In the genomic region with DNA sequence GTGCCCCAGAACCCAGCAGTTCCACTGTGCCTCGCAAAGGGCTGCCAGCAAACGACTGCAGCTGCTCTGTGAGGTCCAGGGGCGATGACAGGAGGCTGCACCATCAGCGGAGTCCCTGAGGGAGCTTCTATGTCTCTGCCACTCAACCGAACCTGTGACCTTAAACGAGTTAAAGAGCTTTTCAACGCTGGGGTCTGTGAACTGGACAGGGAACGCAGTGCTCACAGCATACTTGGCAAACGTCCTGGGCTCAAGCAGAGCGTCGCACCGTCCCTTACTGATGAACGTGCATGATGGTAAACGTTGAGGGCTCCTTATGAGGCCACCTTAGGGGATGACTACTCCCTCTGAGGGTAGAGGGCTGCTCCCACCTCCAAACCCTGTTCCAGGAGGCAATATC, we compare ENCODE assay signal across 8 mouse cellular contexts. TPM values are rescaled to one million over a fixed set of nuclear protein-coding genes. Genes with fewer than 3 reads are reported as not detected.
DNase-seq lines count a peak whose midpoint lies in the region; ATAC-seq and TF ChIP-seq lines count a peak whose summit lies in the region.

No protein-coding gene starts in this region.

- no peak for ATAC-seq in kidney, embryonic 14.5 days (ENCODE audit: low FRiP score, low TSS enrichment)
- ATAC-seq in hindbrain, embryonic 13.5 days (ENCODE audit: low FRiP score), result peak; percentile 44; the same call in 1 of the 2 replicates
- ATAC-seq in midbrain, embryonic 13.5 days, result peak; percentile 7; the same call in 1 of the 2 replicates

- peaks cover 37% of the 10 kb centered on the region for H3K4me1 ChIP-seq in kidney, embryonic 14.5 days (ENCODE audit: control insufficient read depth, insufficient read depth, low read length)
- peaks cover 7% of the 10 kb centered on the region for H3K4me1 ChIP-seq in cortical plate, adult 2 months (ENCODE audit: control insufficient read depth, insufficient read depth, low read length)
- H3K4me1 ChIP-seq in hindbrain, embryonic 13.5 days (replicated peaks), result peaks cover 39% of the 10 kb centered on the region
- H3K4me1 ChIP-seq in midbrain, embryonic 13.5 days (replicated peaks), result peaks cover 47% of the 10 kb centered on the region

- H3K4me2 ChIP-seq in kidney, embryonic 14.5 days (replicated peaks; ENCODE audit: low read depth, low read length), result peak overlapping the region; percentile 82
- H3K4me2 ChIP-seq in hindbrain, embryonic 13.5 days, result peak overlapping the region; percentile 82
- peak overlapping the region; percentile 63 for H3K4me2 ChIP-seq in midbrain, embryonic 13.5 days (replicated peaks)

- no peak for TF ChIP-seq CTCF in cortical plate, adult 2 months (IDR thresholded peaks at IDR 0.05; ENCODE audit: extremely low read depth, insufficient read depth, low read length)

- H3K4me3 ChIP-seq in kidney, embryonic 14.5 days (ENCODE audit: low read length), result peak overlapping the region; percentile 64
- H3K4me3 ChIP-seq in cortical plate, adult 2 months (ENCODE audit: insufficient read depth, low read length), result peak overlapping the region; percentile 83
- H3K4me3 ChIP-seq in hindbrain, embryonic 13.5 days, result peak overlapping the region; percentile 65
- H3K4me3 ChIP-seq in midbrain, embryonic 13.5 days (replicated peaks), result peak overlapping the region; percentile 70

- no peaks in the 10 kb centered on the region for H3K9me3 ChIP-seq in kidney, embryonic 14.5 days (ENCODE audit: control insufficient read depth, low read length)
- no peaks in the 10 kb centered on the region for H3K9me3 ChIP-seq in hindbrain, embryonic 13.5 days
- no peaks in the 10 kb centered on the region for H3K9me3 ChIP-seq in midbrain, embryonic 13.5 days

- DNase-seq in kidney, adult 8-10 months, result no peak
- no peak for DNase-seq in Muller cell, postnatal 12 days (ENCODE audit: inconsistent ontology term)
- no peak for DNase-seq in spleen, postnatal 4 days (ENCODE audit: low spot score in 2 of 2)
- no peak for DNase-seq in urinary bladder, postnatal 4 days (ENCODE audit: low spot score in 2 of 2)

- WGBS in kidney, embryonic 14.5 days, result 2% methylated on average over 14 of the region's 14 CpGs
- WGBS in hindbrain, embryonic 13.5 days, result 2% methylated on average over 14 of the region's 14 CpGs
- 2% methylated on average over 14 of the region's 14 CpGs for WGBS in midbrain, embryonic 13.5 days

- H3K36me3 ChIP-seq in kidney, embryonic 14.5 days (ENCODE audit: control insufficient read depth, insufficient read depth, low read length), result peaks cover 2% of the 10 kb centered on the region; the same call in 1 of the 2 replicates
- peaks cover under 1% of the 10 kb centered on the region; the same call in 1 of the 2 replicates for H3K36me3 ChIP-seq in hindbrain, embryonic 13.5 days
- no peaks in the 10 kb centered on the region for H3K36me3 ChIP-seq in midbrain, embryonic 13.5 days

- no peak for TF ChIP-seq POLR2A in cortical plate, adult 2 months (IDR thresholded peaks at IDR 0.05; ENCODE audit: extremely low read depth, insufficient read depth, low read length)

- H3K27me3 ChIP-seq in kidney, embryonic 14.5 days (ENCODE audit: control insufficient read depth, insufficient read depth, low read length), result peaks cover 3% of the 10 kb centered on the region; the same call in 1 of the 2 replicates
- no peaks in the 10 kb centered on the region for H3K27me3 ChIP-seq in hindbrain, embryonic 13.5 days
- peaks cover 3% of the 10 kb centered on the region; the same call in 1 of the 2 replicates for H3K27me3 ChIP-seq in midbrain, embryonic 13.5 days

- peak overlapping the region; percentile 68 for H3K9ac ChIP-seq in kidney, embryonic 14.5 days (ENCODE audit: low read depth, low read length)
- H3K9ac ChIP-seq in hindbrain, embryonic 13.5 days, result peak overlapping the region; percentile 83
- H3K9ac ChIP-seq in midbrain, embryonic 13.5 days (replicated peaks), result peak overlapping the region; percentile 79

- peak overlapping the region; percentile 38; the same call in 1 of the 2 replicates for H3K27ac ChIP-seq in kidney, embryonic 14.5 days (ENCODE audit: low read depth, low read length)
- H3K27ac ChIP-seq in cortical plate, adult 2 months (ENCODE audit: insufficient read depth, low read length), result 0 out of 2 replicates have a peak overlapping the region, but pooled peaks have one; percentile 19
- peak overlapping the region; percentile 40; the same call in 1 of the 2 replicates for H3K27ac ChIP-seq in hindbrain, embryonic 13.5 days
- peak overlapping the region; percentile 70 for H3K27ac ChIP-seq in midbrain, embryonic 13.5 days

RNA-seq across cellular contexts. Expression of a gene that starts 0.4 kb away (rescaled TPM):
- polyA plus RNA-seq in kidney, embryonic 14.5 days (2014; fragmentation: Nextera tagmentation; extraction: Ambion mirVana), result 41.5 and 55.7 TPM in 2 replicates
- 42.9 and 52.5 TPM in 2 replicates for polyA plus RNA-seq in cortical plate, adult 2 months (2012; rRNA removed)
- polyA plus RNA-seq in hindbrain, embryonic 13.5 days (2015; fragmentation: Nextera tagmentation; extraction: Ambion mirVana), result 34.1 and 41.8 TPM in 2 replicates
- 50.6 and 59.3 TPM in 2 replicates for polyA plus RNA-seq in midbrain, embryonic 13.5 days (2015; fragmentation: Nextera tagmentation; extraction: Ambion mirVana)

RNA-seq across cellular contexts. Expression of a gene that starts 0.7 kb away (rescaled TPM):
- 3.4 and 5.1 TPM in 2 replicates for polyA plus RNA-seq in kidney, embryonic 14.5 days (2014; fragmentation: Nextera tagmentation; extraction: Ambion mirVana)
- polyA plus RNA-seq in cortical plate, adult 2 months (2012; rRNA removed), result 8.4 and 10.4 TPM in 2 replicates
- 8.7 and 9.9 TPM in 2 replicates for polyA plus RNA-seq in hindbrain, embryonic 13.5 days (2015; fragmentation: Nextera tagmentation; extraction: Ambion mirVana)
- 10.8 and 11.5 TPM in 2 replicates for polyA plus RNA-seq in midbrain, embryonic 13.5 days (2015; fragmentation: Nextera tagmentation; extraction: Ambion mirVana)

RNA-seq across cellular contexts. Expression of a gene that starts 6.5 kb away (rescaled TPM):
- 6.9 and 8.0 TPM in 2 replicates for polyA plus RNA-seq in kidney, embryonic 14.5 days (2014; fragmentation: Nextera tagmentation; extraction: Ambion mirVana)
- polyA plus RNA-seq in cortical plate, adult 2 months (2012; rRNA removed), result 82.1 and 87.2 TPM in 2 replicates
- polyA plus RNA-seq in hindbrain, embryonic 13.5 days (2015; fragmentation: Nextera tagmentation; extraction: Ambion mirVana), result 13.3 and 13.4 TPM in 2 replicates
- polyA plus RNA-seq in midbrain, embryonic 13.5 days (2015; fragmentation: Nextera tagmentation; extraction: Ambion mirVana), result 13.3 and 15.0 TPM in 2 replicates

RNA-seq across cellular contexts. Expression of a gene that starts 20.5 kb away (rescaled TPM):
- 22.2 and 23.7 TPM in 2 replicates for polyA plus RNA-seq in kidney, embryonic 14.5 days (2014; fragmentation: Nextera tagmentation; extraction: Ambion mirVana)
- polyA plus RNA-seq in cortical plate, adult 2 months (2012; rRNA removed), result 46.0 and 47.5 TPM in 2 replicates
- 31.0 and 35.8 TPM in 2 replicates for polyA plus RNA-seq in hindbrain, embryonic 13.5 days (2015; fragmentation: Nextera tagmentation; extraction: Ambion mirVana)
- polyA plus RNA-seq in midbrain, embryonic 13.5 days (2015; fragmentation: Nextera tagmentation; extraction: Ambion mirVana), result 32.7 and 33.4 TPM in 2 replicates

RNA-seq across cellular contexts. Expression of a gene that starts 26.5 kb away (rescaled TPM):
- polyA plus RNA-seq in kidney, embryonic 14.5 days (2014; fragmentation: Nextera tagmentation; extraction: Ambion mirVana), result 99.3 and 101 TPM in 2 replicates
- polyA plus RNA-seq in cortical plate, adult 2 months (2012; rRNA removed), result 110 and 130 TPM in 2 replicates
- 94.3 and 94.6 TPM in 2 replicates for polyA plus RNA-seq in hindbrain, embryonic 13.5 days (2015; fragmentation: Nextera tagmentation; extraction: Ambion mirVana)
- 89.6 and 92.2 TPM in 2 replicates for polyA plus RNA-seq in midbrain, embryonic 13.5 days (2015; fragmentation: Nextera tagmentation; extraction: Ambion mirVana)

Comparison
In these comparisons a context has a peak if more than half of its experiments do, and no peak if none do; other contexts are left out.
1. H3K27ac ChIP-seq: peak in every context shown above with its lines; median percentile 70 in midbrain, embryonic 13.5 days; 40 in hindbrain, embryonic 13.5 days; 38 in kidney, embryonic 14.5 days; 19 in cortical plate, adult 2 months.